Mouse (Mus musculus): ENCODE results near the gene Cacna1h. TPM values are rescaled to one million over a fixed set of nuclear protein-coding genes. Genes with fewer than 3 reads are reported as not detected.
A peak's percentile ranks its signal among the peaks of the same experiment; 100 is the strongest.

Cacna1h gene
- total and polyA plus RNA-seq, 2 experiments from 2014 or later, result 3.4 to 39.2 TPM

GRCm38 (mm10) chr17:25345462-25345861 is 88.1 kb downstream of the Cacna1h start, which contains the start of gene Tpsab1:
Tpsab1 (minus strand) TSS chr17:25345562.
- H3K4me2 ChIP-seq (ENCODE audit: low read depth, low read length), result no peak within 1 kb of the TSS
- no peak for ATAC-seq (ENCODE audit: insufficient read depth, low read depth)
- no peaks in the 10 kb centered on the region for H3K9me3 ChIP-seq (replicated peaks; ENCODE audit: control insufficient read depth, low read length)
- 72% methylated on average over 4 of the region's 4 CpGs for WGBS
- H3K4me1 ChIP-seq (ENCODE audit: control insufficient read depth, insufficient read depth), result no peaks in the 10 kb centered on the region
- DNase-seq (ENCODE audit: low spot score), result no peak
- no peak within 1 kb of the TSS for H3K27ac ChIP-seq (ENCODE audit: low read depth)
- H3K36me3 ChIP-seq (replicated peaks; ENCODE audit: control insufficient read depth, insufficient read depth, low read length), result no peaks in the 10 kb centered on the region
- TF ChIP-seq CTCF (IDR thresholded peaks at IDR 0.05; ENCODE audit: low read depth), result no peak
- TF ChIP-seq EP300 (IDR thresholded peaks at IDR 0.05; ENCODE audit: low read depth), result no peak
- no peak within 1 kb of the TSS for H3K9ac ChIP-seq (replicated peaks; ENCODE audit: low read depth, low read length)
- H3K27me3 ChIP-seq (ENCODE audit: control insufficient read depth, insufficient read depth, low read length), result no peaks in the 10 kb centered on the region
- H3K4me3 ChIP-seq (ENCODE audit: low read depth, low read length), result no peak within 1 kb of the TSS

GRCm38 (mm10) chr17:25341490-25341889 is 92.1 kb downstream of the Cacna1h start:
- 55% methylated on average over 3 of the region's 3 CpGs for WGBS
- no peak for TF ChIP-seq EP300 (IDR thresholded peaks at IDR 0.05; ENCODE audit: low read depth)
- TF ChIP-seq CTCF (IDR thresholded peaks at IDR 0.05; ENCODE audit: low read depth), result no peak

GRCm38 (mm10) chr17:25340003-25340402 is 93.6 kb downstream of the Cacna1h start:
- Histone ChIP-seq H3K4me2 (ENCODE audit: low read depth, low read length) (no peak overlapping the region), H3K4me3 (ENCODE audit: low read depth, low read length) (no peak overlapping the region), H3K9ac (replicated peaks; ENCODE audit: low read depth, low read length) (no peak overlapping the region), H3K27me3 (ENCODE audit: control insufficient read depth, insufficient read depth, low read length) (0 out of 2 replicates have a peak, but pooled peaks cover 4% of the 10 kb centered on the region), H3K9me3 (replicated peaks; ENCODE audit: control insufficient read depth, low read length) (no peaks in the 10 kb centered on the region), H3K4me1 (ENCODE audit: control insufficient read depth, insufficient read depth) (no peaks in the 10 kb centered on the region), H3K27ac (ENCODE audit: low read depth) (no peak overlapping the region), H3K36me3 (replicated peaks; ENCODE audit: control insufficient read depth, insufficient read depth, low read length) (no peaks in the 10 kb centered on the region)
- TF ChIP-seq CTCF (IDR thresholded peaks at IDR 0.05; ENCODE audit: low read depth) (no peak), EP300 (IDR thresholded peaks at IDR 0.05; ENCODE audit: low read depth) (no peak)
- ATAC-seq (ENCODE audit: insufficient read depth, low read depth) (no peak), DNase-seq (ENCODE audit: low spot score) (no peak)
- WGBS, result 80% methylated on average over 6 of the region's 6 CpGs

More at GRCm38 (mm10) chr17:25341490-25341889, 92.1 kb downstream of the Cacna1h start:
- no peak overlapping the region for H3K4me3 ChIP-seq (ENCODE audit: low read depth, low read length)
- H3K9me3 ChIP-seq (replicated peaks; ENCODE audit: control insufficient read depth, low read length), result no peaks in the 10 kb centered on the region
- ATAC-seq (ENCODE audit: insufficient read depth, low read depth) (no peak), DNase-seq (ENCODE audit: low spot score) (no peak)
- no peak overlapping the region for H3K4me2 ChIP-seq (ENCODE audit: low read depth, low read length)
- no peaks in the 10 kb centered on the region for H3K36me3 ChIP-seq (replicated peaks; ENCODE audit: control insufficient read depth, insufficient read depth, low read length)
- H3K4me1 ChIP-seq (ENCODE audit: control insufficient read depth, insufficient read depth), result no peaks in the 10 kb centered on the region
- H3K9ac ChIP-seq (replicated peaks; ENCODE audit: low read depth, low read length), result no peak overlapping the region
- H3K27me3 ChIP-seq (ENCODE audit: control insufficient read depth, insufficient read depth, low read length), result no peaks in the 10 kb centered on the region
- H3K27ac ChIP-seq (ENCODE audit: low read depth), result no peak overlapping the region

DNA sequence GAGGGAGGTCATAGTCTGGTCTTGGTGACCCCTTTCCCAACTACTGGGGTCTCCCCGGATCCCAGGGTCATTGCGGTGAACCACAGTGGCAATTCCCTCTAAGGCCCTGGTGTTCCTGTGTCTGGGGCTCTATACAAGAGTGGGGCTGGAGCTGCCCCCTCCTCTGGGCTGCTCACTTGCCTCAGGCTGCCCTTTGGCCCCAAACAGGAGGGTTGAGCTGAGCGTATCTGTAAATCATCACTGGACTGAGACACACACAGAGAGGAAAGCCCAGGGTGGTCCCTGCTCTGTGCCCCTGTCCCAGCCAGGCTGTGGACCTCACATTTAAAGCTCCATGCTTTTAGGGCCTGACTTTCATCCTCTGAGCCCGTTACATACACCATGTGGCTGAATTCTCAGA is 95.4 kb downstream of the Cacna1h start:
- Histone ChIP-seq H3K27me3 (ENCODE audit: control insufficient read depth, insufficient read depth, low read length) (peaks cover 16% of the 10 kb centered on the region), H3K36me3 (replicated peaks; ENCODE audit: control insufficient read depth, insufficient read depth, low read length) (no peaks in the 10 kb centered on the region), H3K4me3 (ENCODE audit: low read depth, low read length) (no peak overlapping the region), H3K4me2 (ENCODE audit: low read depth, low read length) (no peak overlapping the region), H3K9ac (replicated peaks; ENCODE audit: low read depth, low read length) (no peak overlapping the region), H3K27ac (ENCODE audit: low read depth) (no peak overlapping the region), H3K4me1 (ENCODE audit: control insufficient read depth, insufficient read depth) (no peaks in the 10 kb centered on the region), H3K9me3 (replicated peaks; ENCODE audit: control insufficient read depth, low read length) (no peaks in the 10 kb centered on the region)
- TF ChIP-seq EP300 (IDR thresholded peaks at IDR 0.05; ENCODE audit: low read depth) (no peak), CTCF (IDR thresholded peaks at IDR 0.05; ENCODE audit: low read depth) (no peak)
- DNase-seq (ENCODE audit: low spot score) (no peak), ATAC-seq (ENCODE audit: insufficient read depth, low read depth) (no peak)
- 83% methylated on average over 4 of the region's 4 CpGs for WGBS

DNA sequence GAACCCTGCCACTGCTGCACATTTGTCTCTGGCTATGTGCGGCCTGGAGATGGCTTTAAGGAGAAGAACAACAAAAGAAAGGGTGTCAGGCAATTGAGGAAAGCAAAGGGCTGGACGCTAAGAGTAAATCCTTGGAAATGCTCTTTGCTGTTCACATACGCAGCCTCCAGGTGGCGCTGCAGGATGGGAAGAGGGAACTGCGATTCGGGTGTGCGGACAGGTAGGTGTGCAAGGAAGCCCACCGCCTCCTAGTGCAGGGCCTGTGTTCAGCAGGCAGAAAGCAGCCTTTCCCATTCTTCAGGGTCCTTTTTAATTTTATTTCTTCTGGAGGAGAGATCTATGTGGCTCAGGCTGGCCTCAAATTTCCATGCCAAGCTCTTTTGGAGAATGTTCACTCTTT is 99.6 kb downstream of the Cacna1h start:
- ATAC-seq (ENCODE audit: insufficient read depth, low read depth) (no peak), DNase-seq (ENCODE audit: low spot score) (peak; percentile 46)
- TF ChIP-seq CTCF (IDR thresholded peaks at IDR 0.05; ENCODE audit: low read depth) (peak; percentile 92), EP300 (IDR thresholded peaks at IDR 0.05; ENCODE audit: low read depth) (no peak)
- Histone ChIP-seq H3K4me2 (ENCODE audit: low read depth, low read length) (no peak overlapping the region), H3K9ac (replicated peaks; ENCODE audit: low read depth, low read length) (no peak overlapping the region), H3K27me3 (ENCODE audit: control insufficient read depth, insufficient read depth, low read length) (peaks cover 25% of the 10 kb centered on the region), H3K27ac (ENCODE audit: low read depth) (no peak overlapping the region), H3K4me3 (ENCODE audit: low read depth, low read length) (no peak overlapping the region), H3K4me1 (ENCODE audit: control insufficient read depth, insufficient read depth) (no peaks in the 10 kb centered on the region), H3K9me3 (replicated peaks; ENCODE audit: control insufficient read depth, low read length) (no peaks in the 10 kb centered on the region), H3K36me3 (replicated peaks; ENCODE audit: control insufficient read depth, insufficient read depth, low read length) (no peaks in the 10 kb centered on the region)
- WGBS, result 2% methylated on average over 8 of the region's 8 CpGs

GRCm38 (mm10) chr17:25332321-25332720 is 101.3 kb downstream of the Cacna1h start:
- Histone ChIP-seq H3K27me3 (ENCODE audit: control insufficient read depth, insufficient read depth, low read length) (peaks cover 25% of the 10 kb centered on the region), H3K9ac (replicated peaks; ENCODE audit: low read depth, low read length) (no peak overlapping the region), H3K36me3 (replicated peaks; ENCODE audit: control insufficient read depth, insufficient read depth, low read length) (no peaks in the 10 kb centered on the region), H3K4me3 (ENCODE audit: low read depth, low read length) (no peak overlapping the region), H3K4me1 (ENCODE audit: control insufficient read depth, insufficient read depth) (no peaks in the 10 kb centered on the region), H3K9me3 (replicated peaks; ENCODE audit: control insufficient read depth, low read length) (no peaks in the 10 kb centered on the region), H3K4me2 (ENCODE audit: low read depth, low read length) (no peak overlapping the region), H3K27ac (ENCODE audit: low read depth) (no peak overlapping the region)
- 51% methylated on average over 9 of the region's 9 CpGs for WGBS
- TF ChIP-seq CTCF (IDR thresholded peaks at IDR 0.05; ENCODE audit: low read depth), result no peak
- no peak for TF ChIP-seq EP300 (IDR thresholded peaks at IDR 0.05; ENCODE audit: low read depth)
- ATAC-seq (ENCODE audit: insufficient read depth, low read depth), result no peak
- DNase-seq (ENCODE audit: low spot score), result no peak

Other genes starting within 250 kb of the Cacna1h start
- 15.3 and 17.3 TPM in 2 replicates for gene BC003965, start 249.2 kb downstream of the Cacna1h start, total RNA-seq (2014; rRNA removed; ENCODE audit: low replicate concordance)
- 24.6 and 26.5 TPM in 2 replicates for gene BC003965, start 249.2 kb downstream of the Cacna1h start, polyA plus RNA-seq (2015; fragmentation: Nextera tagmentation; extraction: Ambion mirVana)
- gene Unkl, start 245.4 kb downstream of the Cacna1h start, total RNA-seq (2014; rRNA removed; ENCODE audit: low replicate concordance), result 3.2 and 4.8 TPM in 2 replicates
- gene Unkl, start 245.4 kb downstream of the Cacna1h start, polyA plus RNA-seq (2015; fragmentation: Nextera tagmentation; extraction: Ambion mirVana), result 2.8 and 3.0 TPM in 2 replicates
- 20.4 and 24.2 TPM in 2 replicates for gene Gnptg, start 193.7 kb downstream of the Cacna1h start, total RNA-seq (2014; rRNA removed; ENCODE audit: low replicate concordance)
- 21.0 and 22.7 TPM in 2 replicates for gene Gnptg, start 193.7 kb downstream of the Cacna1h start, polyA plus RNA-seq (2015; fragmentation: Nextera tagmentation; extraction: Ambion mirVana)
- gene Tsr3, start 193.6 kb downstream of the Cacna1h start, total RNA-seq (2014; rRNA removed; ENCODE audit: low replicate concordance), result 31.2 and 32.4 TPM in 2 replicates
- gene Tsr3, start 193.6 kb downstream of the Cacna1h start, polyA plus RNA-seq (2015; fragmentation: Nextera tagmentation; extraction: Ambion mirVana), result 23.4 and 24.3 TPM in 2 replicates
- 2.1 TPM in 1 of 2 replicates, not detected in the other for gene Baiap3, start 177.4 kb downstream of the Cacna1h start, total RNA-seq (2014; rRNA removed; ENCODE audit: low replicate concordance)
- gene Baiap3, start 177.4 kb downstream of the Cacna1h start, polyA plus RNA-seq (2015; fragmentation: Nextera tagmentation; extraction: Ambion mirVana), result 0.12 and 0.22 TPM in 2 replicates
- 293 and 343 TPM in 2 replicates for gene Ube2i, start 159.2 kb downstream of the Cacna1h start, total RNA-seq (2014; rRNA removed; ENCODE audit: low replicate concordance)
- 253 and 259 TPM in 2 replicates for gene Ube2i, start 159.2 kb downstream of the Cacna1h start, polyA plus RNA-seq (2015; fragmentation: Nextera tagmentation; extraction: Ambion mirVana)
- gene Prss34, start 135.4 kb downstream of the Cacna1h start, total RNA-seq (2014; rRNA removed; ENCODE audit: low replicate concordance), result 1.0 TPM in 1 of 2 replicates, not detected in the other
- 0.71 and 0.77 TPM in 2 replicates for gene Prss34, start 135.4 kb downstream of the Cacna1h start, polyA plus RNA-seq (2015; fragmentation: Nextera tagmentation; extraction: Ambion mirVana)
- gene Prss28, start 125.1 kb downstream of the Cacna1h start, total RNA-seq (2014; rRNA removed; ENCODE audit: low replicate concordance), result not detected in 2 replicates
- gene Prss28, start 125.1 kb downstream of the Cacna1h start, polyA plus RNA-seq (2015; fragmentation: Nextera tagmentation; extraction: Ambion mirVana), result not detected in 2 replicates
- gene Prss29, start 115.1 kb downstream of the Cacna1h start, total RNA-seq (2014; rRNA removed; ENCODE audit: low replicate concordance), result not detected in 2 replicates
- gene Prss29, start 115.1 kb downstream of the Cacna1h start, polyA plus RNA-seq (2015; fragmentation: Nextera tagmentation; extraction: Ambion mirVana), result not detected in 2 replicates
- gene Tpsab1, start 88.2 kb downstream of the Cacna1h start, total RNA-seq (2014; rRNA removed; ENCODE audit: low replicate concordance), result 0.23 and 5.3 TPM in 2 replicates
- 0.80 and 1.2 TPM in 2 replicates for gene Tpsab1, start 88.2 kb downstream of the Cacna1h start, polyA plus RNA-seq (2015; fragmentation: Nextera tagmentation; extraction: Ambion mirVana)
- 15.2 and 28.1 TPM in 2 replicates for gene Tpsb2, start 67.5 kb downstream of the Cacna1h start, total RNA-seq (2014; rRNA removed; ENCODE audit: low replicate concordance)
- gene Tpsb2, start 67.5 kb downstream of the Cacna1h start, polyA plus RNA-seq (2015; fragmentation: Nextera tagmentation; extraction: Ambion mirVana), result 26.2 and 35.5 TPM in 2 replicates
- gene Tpsg1, start 64.5 kb downstream of the Cacna1h start, total RNA-seq (2014; rRNA removed; ENCODE audit: low replicate concordance), result not detected in 2 replicates
- gene Tpsg1, start 64.5 kb downstream of the Cacna1h start, polyA plus RNA-seq (2015; fragmentation: Nextera tagmentation; extraction: Ambion mirVana), result 0.33 and 0.56 TPM in 2 replicates
- gene Tekt4, start 20.8 kb upstream of the Cacna1h start, total RNA-seq (2014; rRNA removed; ENCODE audit: low replicate concordance), result 1.3 TPM in 1 of 2 replicates, not detected in the other
- gene Tekt4, start 20.8 kb upstream of the Cacna1h start, polyA plus RNA-seq (2015; fragmentation: Nextera tagmentation; extraction: Ambion mirVana), result 0.23 and 1.1 TPM in 2 replicates
- gene Sstr5, start 63.5 kb upstream of the Cacna1h start, total RNA-seq (2014; rRNA removed; ENCODE audit: low replicate concordance), result 0.12 TPM in 1 of 2 replicates, not detected in the other
- not detected in 2 replicates for gene Sstr5, start 63.5 kb upstream of the Cacna1h start, polyA plus RNA-seq (2015; fragmentation: Nextera tagmentation; extraction: Ambion mirVana)
- gene Sox8, start 136.9 kb upstream of the Cacna1h start, total RNA-seq (2014; rRNA removed; ENCODE audit: low replicate concordance), result not detected in 2 replicates
- gene Sox8, start 136.9 kb upstream of the Cacna1h start, polyA plus RNA-seq (2015; fragmentation: Nextera tagmentation; extraction: Ambion mirVana), result 0.11 and 0.37 TPM in 2 replicates
- gene Lmf1, start 145.3 kb upstream of the Cacna1h start, total RNA-seq (2014; rRNA removed; ENCODE audit: low replicate concordance), result 44.9 and 52.8 TPM in 2 replicates
- gene Lmf1, start 145.3 kb upstream of the Cacna1h start, polyA plus RNA-seq (2015; fragmentation: Nextera tagmentation; extraction: Ambion mirVana), result 30.6 and 34.3 TPM in 2 replicates